Mouse (Mus musculus) E14TG2a.4 (cell line): ENCODE measurements around the gene Dyrk1a.

Source experiments
- CTCF ChIP-seq: conservative IDR thresholded peaks from 2 replicates; pipeline ENCODE4 v1.5.1; 2014; ENCODE audit warnings: low read length
- POU5F1 ChIP-seq: IDR thresholded peaks from 2 replicates; pipeline ENCODE4 v1.6.1; 2014; ENCODE audit warnings: low read length, borderline replicate concordance

DNA sequence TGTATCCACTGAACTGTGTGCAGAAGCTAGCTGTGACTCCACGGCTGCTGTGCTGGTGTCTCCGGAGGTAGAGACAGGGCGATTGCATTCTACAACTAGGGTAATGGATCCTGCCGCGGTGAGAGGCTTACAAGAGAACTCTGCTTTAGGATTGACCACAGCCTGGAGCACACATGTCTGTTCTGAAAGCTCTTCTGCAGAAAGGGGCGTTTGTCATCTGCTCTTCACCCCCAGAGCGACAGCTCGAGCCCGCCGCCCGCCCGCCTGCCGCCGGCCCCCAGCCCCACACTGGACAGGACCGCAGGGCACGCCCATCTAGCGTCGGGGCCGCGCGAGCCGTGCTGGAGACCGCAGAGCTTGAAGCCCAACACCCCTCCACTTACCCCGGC is 43.9 kb upstream of the Dyrk1a start:
- TF ChIP-seq CTCF = no peak
- no peak for TF ChIP-seq POU5F1
